Mouse (Mus musculus): Measurements from ENCODE around the gene Nemf. TPM values are rescaled to one million over a fixed set of nuclear protein-coding genes. Genes with fewer than 3 reads are reported as not detected.
A peak's percentile ranks its signal among the peaks of the same experiment; 100 is the strongest.
"Not testable (repeated sequence)": the region's sequence is repeated elsewhere in the genome, so short reads cannot be mapped to it uniquely, and the experiment has no call there.

Nemf gene
- total and polyA plus RNA-seq, 2 experiments, result 2.2 to 14.6 TPM

GRCm38 (mm10) chr12:69385542-69386280 lies 28.7 kb upstream of the Nemf start:
- Histone ChIP-seq H3K36me3 (ENCODE audit: control insufficient read depth, insufficient read depth, low read length) (no peaks in the 10 kb centered on the region), H3K79me2 (ENCODE audit: control insufficient read depth, insufficient read depth, low read length) (no peaks in the 10 kb centered on the region), H3K27me3 (ENCODE audit: control insufficient read depth, insufficient read depth, low read length) (no peaks in the 10 kb centered on the region), H3K9ac (ENCODE audit: low read depth, low read length) (no peak overlapping the region), H3K27ac (replicated peaks; ENCODE audit: insufficient read depth, low read depth, low read length) (no peak overlapping the region), H3K4me1 (ENCODE audit: control insufficient read depth, insufficient read depth, low read length) (peaks cover 5% of the 10 kb centered on the region), H3K4me3 (ENCODE audit: insufficient read depth, low read depth, low read length) (no peak overlapping the region)
- 64% methylated on average over 6 of the region's 6 CpGs for WGBS
- TF ChIP-seq CTCF (IDR thresholded peaks at IDR 0.05; ENCODE audit: low read depth, low read length), result no peak
- no peak for TF ChIP-seq POLR2A (IDR thresholded peaks at IDR 0.05; ENCODE audit: extremely low read depth, insufficient read depth, low read length)
- DNase-seq (ENCODE audit: extremely low read depth, low read depth, low spot score), result no peak

- DNase-seq (ENCODE audit: extremely low read depth, low read depth, low spot score), result peak; percentile 61
- Histone ChIP-seq H3K79me2 (ENCODE audit: control insufficient read depth, insufficient read depth, low read length) (no peaks in the 10 kb centered on the region), H3K27me3 (ENCODE audit: control insufficient read depth, insufficient read depth, low read length) (no peaks in the 10 kb centered on the region), H3K4me3 (ENCODE audit: insufficient read depth, low read depth, low read length) (no peak overlapping the region), H3K9ac (ENCODE audit: low read depth, low read length) (no peak overlapping the region), H3K4me1 (ENCODE audit: control insufficient read depth, insufficient read depth, low read length) (peaks cover 5% of the 10 kb centered on the region), H3K36me3 (ENCODE audit: control insufficient read depth, insufficient read depth, low read length) (no peaks in the 10 kb centered on the region), H3K27ac (replicated peaks; ENCODE audit: insufficient read depth, low read depth, low read length) (no peak overlapping the region)
- 29% methylated on average over 5 of the region's 5 CpGs for WGBS
- no peak for TF ChIP-seq CTCF (IDR thresholded peaks at IDR 0.05; ENCODE audit: low read depth, low read length)
These were observed 27.6 kb upstream of the Nemf start for GRCm38 (mm10) chr12:69384606-69385005.

DNA sequence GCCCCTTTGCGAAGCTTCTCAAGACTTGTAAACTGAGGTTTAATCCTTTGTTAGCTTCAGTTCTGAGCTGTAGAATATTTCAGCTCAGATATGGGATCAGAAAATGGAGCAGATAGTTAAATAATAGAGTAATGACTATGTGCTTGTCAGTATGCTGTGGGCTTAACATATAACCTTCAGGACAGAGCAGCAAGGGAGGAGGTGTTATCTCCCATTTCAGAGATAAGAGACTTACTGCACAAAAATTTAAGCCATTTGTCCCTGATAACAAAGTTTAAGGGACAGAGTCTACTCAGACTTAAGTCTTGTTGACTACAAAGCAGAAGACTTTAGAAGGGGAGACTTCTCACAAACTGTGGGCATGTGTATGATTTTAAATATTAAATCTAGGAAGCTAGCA lies 25.9 kb upstream of the Nemf start:
- Histone ChIP-seq H3K27ac (replicated peaks; ENCODE audit: insufficient read depth, low read depth, low read length) (no peak overlapping the region), H3K36me3 (ENCODE audit: control insufficient read depth, insufficient read depth, low read length) (peaks cover 3% of the 10 kb centered on the region; the same call in 1 of the 2 replicates), H3K79me2 (ENCODE audit: control insufficient read depth, insufficient read depth, low read length) (no peaks in the 10 kb centered on the region), H3K27me3 (ENCODE audit: control insufficient read depth, insufficient read depth, low read length) (no peaks in the 10 kb centered on the region), H3K4me3 (ENCODE audit: insufficient read depth, low read depth, low read length) (no peak overlapping the region), H3K9ac (ENCODE audit: low read depth, low read length) (no peak overlapping the region), H3K4me1 (ENCODE audit: control insufficient read depth, insufficient read depth, low read length) (peaks cover 5% of the 10 kb centered on the region)
- DNase-seq (ENCODE audit: extremely low read depth, low read depth, low spot score), result no peak
- TF ChIP-seq POLR2A (IDR thresholded peaks at IDR 0.05; ENCODE audit: extremely low read depth, insufficient read depth, low read length), result no peak
- 95% methylated on average over 1 of the region's 1 CpGs for WGBS

- H3K79me2 ChIP-seq (ENCODE audit: control insufficient read depth, insufficient read depth, low read length), result peaks cover under 1% of the 10 kb centered on the region; the same call in 1 of the 2 replicates
- no peak for DNase-seq (ENCODE audit: extremely low read depth, low read depth, low spot score)
- H3K4me1 ChIP-seq (ENCODE audit: control insufficient read depth, insufficient read depth, low read length), result peaks cover 5% of the 10 kb centered on the region
- 93% methylated on average over 11 of the region's 11 CpGs for WGBS
- peaks cover 6% of the 10 kb centered on the region for H3K36me3 ChIP-seq (ENCODE audit: control insufficient read depth, insufficient read depth, low read length)
- TF ChIP-seq CTCF (IDR thresholded peaks at IDR 0.05; ENCODE audit: low read depth, low read length) (no peak), POLR2A (IDR thresholded peaks at IDR 0.05; ENCODE audit: extremely low read depth, insufficient read depth, low read length) (no peak)
- no peak overlapping the region for H3K27ac ChIP-seq (replicated peaks; ENCODE audit: insufficient read depth, low read depth, low read length)
- no peak overlapping the region for H3K4me3 ChIP-seq (ENCODE audit: insufficient read depth, low read depth, low read length)
- H3K27me3 ChIP-seq (ENCODE audit: control insufficient read depth, insufficient read depth, low read length), result no peaks in the 10 kb centered on the region
- H3K9ac ChIP-seq (ENCODE audit: low read depth, low read length), result no peak overlapping the region
These were observed 21.8 kb upstream of the Nemf start for GRCm38 (mm10) chr12:69378558-69379454.

DNA sequence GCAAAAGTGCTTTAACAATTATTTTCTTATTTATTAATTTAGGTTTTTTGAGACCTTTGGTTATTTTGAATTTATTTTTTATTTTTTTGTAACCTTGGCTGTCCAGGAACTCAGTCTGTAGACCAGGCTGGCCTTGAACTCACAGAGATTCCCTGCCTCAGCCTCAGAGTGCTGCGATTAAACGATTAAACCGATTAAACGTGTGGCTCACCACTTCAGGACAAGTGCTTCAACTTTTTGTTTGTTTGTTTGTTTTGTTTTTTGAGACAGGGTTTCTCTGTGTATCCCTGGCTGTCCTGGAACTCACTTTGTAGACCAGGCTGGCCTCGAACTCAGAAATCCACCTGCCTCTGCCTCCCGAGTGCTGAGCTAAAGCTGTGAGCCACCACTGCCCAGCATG lies 20.7 kb upstream of the Nemf start:
- H3K4me1 ChIP-seq (ENCODE audit: control insufficient read depth, insufficient read depth, low read length), result peaks cover 10% of the 10 kb centered on the region
- not testable (repeated sequence) for H3K4me3 ChIP-seq (ENCODE audit: insufficient read depth, low read depth, low read length); H3K9ac ChIP-seq (ENCODE audit: low read depth, low read length); DNase-seq (ENCODE audit: extremely low read depth, low read depth, low spot score); H3K36me3 ChIP-seq (ENCODE audit: control insufficient read depth, insufficient read depth, low read length); H3K27ac ChIP-seq (replicated peaks; ENCODE audit: insufficient read depth, low read depth, low read length); H3K27me3 ChIP-seq (ENCODE audit: control insufficient read depth, insufficient read depth, low read length)
- 75% methylated on average over 6 of the region's 6 CpGs for WGBS
- peaks cover 10% of the 10 kb centered on the region for H3K79me2 ChIP-seq (ENCODE audit: control insufficient read depth, insufficient read depth, low read length)

- H3K4me3 ChIP-seq (ENCODE audit: insufficient read depth, low read depth, low read length), result no peak overlapping the region
- H3K36me3 ChIP-seq (ENCODE audit: control insufficient read depth, insufficient read depth, low read length), result peaks cover 8% of the 10 kb centered on the region
- WGBS, result 37% methylated on average over 1 of the region's 1 CpGs
- no peak overlapping the region for H3K9ac ChIP-seq (ENCODE audit: low read depth, low read length)
- H3K27ac ChIP-seq (replicated peaks; ENCODE audit: insufficient read depth, low read depth, low read length), result no peak overlapping the region
- DNase-seq (ENCODE audit: extremely low read depth, low read depth, low spot score), result peak; percentile 70
- TF ChIP-seq CTCF (IDR thresholded peaks at IDR 0.05; ENCODE audit: low read depth, low read length), result no peak
- no peak for TF ChIP-seq POLR2A (IDR thresholded peaks at IDR 0.05; ENCODE audit: extremely low read depth, insufficient read depth, low read length)
- peaks cover 10% of the 10 kb centered on the region for H3K4me1 ChIP-seq (ENCODE audit: control insufficient read depth, insufficient read depth, low read length)
- H3K79me2 ChIP-seq (ENCODE audit: control insufficient read depth, insufficient read depth, low read length), result peaks cover 15% of the 10 kb centered on the region
- no peaks in the 10 kb centered on the region for H3K27me3 ChIP-seq (ENCODE audit: control insufficient read depth, insufficient read depth, low read length)
These were observed 20.2 kb upstream of the Nemf start for GRCm38 (mm10) chr12:69377188-69377587.

Data from liver, adult 2 months (tissue).